ENCODE assay signal across 9 mouse cellular contexts in the genomic region with DNA sequence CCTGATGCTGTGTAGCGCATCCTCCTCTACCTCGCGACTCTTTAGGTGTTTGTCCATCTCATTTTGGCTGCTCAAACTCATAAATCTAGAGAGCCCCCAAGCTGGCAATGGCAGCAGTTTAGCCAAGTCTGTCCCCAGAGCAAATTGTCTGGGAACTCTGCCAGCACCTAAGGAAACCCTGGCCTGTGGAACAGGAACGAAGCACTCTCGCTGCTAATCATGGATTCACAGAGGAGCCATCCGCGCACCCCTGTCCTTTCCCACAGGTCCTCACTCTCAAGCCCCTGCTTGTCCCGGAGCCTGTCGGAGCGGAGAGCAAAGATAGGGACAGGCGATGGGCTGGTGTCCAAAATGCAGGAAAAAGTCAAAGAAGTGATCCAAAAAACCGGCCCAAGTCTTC.
DNase-seq lines count a peak whose midpoint lies in the region; ATAC-seq and TF ChIP-seq lines count a peak whose summit lies in the region.
"Had no signal": no experiment of that assay in that cellular context is flagged by ENCODE, and none has a peak within 500 bp of the region (broad histone marks: within the 10 kb centered on the region; RNA-seq: fewer than 3 reads in every experiment).

No protein-coding gene starts in this region.

- intact Hi-C loops in left cerebral cortex, postnatal 25 days (cut with DNase I): loop anchor here (2.0 kb wide), 1 partner anchor 60 kb away; no protein-coding TSS in a partner anchor

- no peaks in the 10 kb centered on the region for H3K27me3 ChIP-seq in lung, embryonic 16.5 days (ENCODE audit: control insufficient read depth, insufficient read depth, low read depth, low read length)
- H3K27me3 ChIP-seq in intestine, embryonic 16.5 days (replicated peaks; ENCODE audit: control insufficient read depth, insufficient read depth, low read length): no peaks in the 10 kb centered on the region
- H3K27me3 ChIP-seq: liver, embryonic 12.5 days had no signal

- no peak for TF ChIP-seq CTCF in layer of hippocampus, adult 2 months (conservative IDR thresholded peaks at IDR 0.05)

- H3K4me2 ChIP-seq in lung, embryonic 16.5 days (ENCODE audit: low read depth, low read length): no peak overlapping the region
- H3K4me2 ChIP-seq in intestine, embryonic 16.5 days (ENCODE audit: low read depth, low read length): no peak overlapping the region
- H3K4me2 ChIP-seq: liver, embryonic 12.5 days had no signal

- no peaks in the 10 kb centered on the region for H3K36me3 ChIP-seq in lung, embryonic 16.5 days (ENCODE audit: control insufficient read depth, insufficient read depth, low read length)
- no peaks in the 10 kb centered on the region for H3K36me3 ChIP-seq in intestine, embryonic 16.5 days (ENCODE audit: control insufficient read depth, insufficient read depth, low read length)
- H3K36me3 ChIP-seq: liver, embryonic 12.5 days had no signal

- peaks cover 30% of the 10 kb centered on the region for H3K4me1 ChIP-seq in lung, embryonic 16.5 days (replicated peaks; ENCODE audit: control insufficient read depth, insufficient read depth, low read length)
- H3K4me1 ChIP-seq in intestine, embryonic 16.5 days (ENCODE audit: control insufficient read depth, insufficient read depth, low read length): peaks cover 10% of the 10 kb centered on the region; the same call in 1 of the 2 replicates
- H3K4me1 ChIP-seq: liver, embryonic 12.5 days had no signal

- H3K9me3 ChIP-seq in lung, embryonic 16.5 days (ENCODE audit: control insufficient read depth, low read length): no peaks in the 10 kb centered on the region
- H3K9me3 ChIP-seq in intestine, embryonic 16.5 days (ENCODE audit: control insufficient read depth, low read length): no peaks in the 10 kb centered on the region
- H3K9me3 ChIP-seq: liver, embryonic 12.5 days had no signal

- H3K4me3 ChIP-seq in layer of hippocampus, adult 2 months: no peak overlapping the region
- no peak overlapping the region for H3K4me3 ChIP-seq in lung, embryonic 16.5 days (ENCODE audit: low read length)
- no peak overlapping the region for H3K4me3 ChIP-seq in intestine, embryonic 16.5 days (ENCODE audit: low read length)
- H3K4me3 ChIP-seq: liver, embryonic 12.5 days had no signal

- H3K27ac ChIP-seq in layer of hippocampus, adult 2 months: peak overlapping the region; percentile 77; the same call in 1 of the 2 replicates
- peak overlapping the region; percentile 3; the same call in 1 of the 2 replicates for H3K27ac ChIP-seq in lung, embryonic 16.5 days (ENCODE audit: low read length)
- no peak overlapping the region for H3K27ac ChIP-seq in intestine, embryonic 16.5 days (ENCODE audit: low read length)
- H3K27ac ChIP-seq: liver, embryonic 12.5 days had no signal

- no peak for DNase-seq in layer of hippocampus, adult 2 months (ENCODE audit: low spot score in 2 of 2)
- DNase-seq in layer of hippocampus, postnatal 25 days (ENCODE audit: extremely low spot score in 1 of 2, low spot score in 1 of 2): no peak
- peak; percentile 42 to 67 for DNase-seq in adrenal gland, postnatal 36 days
- peak; percentile 22 for DNase-seq in cerebellum, adult 9-11 months
- no peak for DNase-seq in left cerebral cortex, postnatal 25 days (ENCODE audit: low spot score in 2 of 2)

- 0 out of 2 replicates have a peak, but pooled peaks have one; percentile 39 for ATAC-seq in lung, embryonic 16.5 days (ENCODE audit: low read depth)
- ATAC-seq in intestine, embryonic 16.5 days: no peak
- ATAC-seq: inflammation-experienced regulatory T-cells, adult 6 months; liver, embryonic 12.5 days had no signal

- WGBS in lung, embryonic 16.5 days: 42% methylated on average over 12 of the region's 12 CpGs
- WGBS in intestine, embryonic 16.5 days: 58% methylated on average over 12 of the region's 12 CpGs

- no peak overlapping the region for H3K9ac ChIP-seq in lung, embryonic 16.5 days (ENCODE audit: low read length)
- H3K9ac ChIP-seq in intestine, embryonic 16.5 days (ENCODE audit: low read depth, low read length): no peak overlapping the region
- H3K9ac ChIP-seq: liver, embryonic 12.5 days had no signal

Comparison
In these comparisons a context has a peak if more than half of its experiments do, and no peak if none do; other contexts are left out.
1. DNase-seq: peak in adrenal gland, postnatal 36 days (2 of 2) and cerebellum, adult 9-11 months (single experiment); none in layer of hippocampus, adult 2 months (0 of 2), layer of hippocampus, postnatal 25 days (0 of 2) and left cerebral cortex, postnatal 25 days (0 of 2).